Mouse (Mus musculus) heart, postnatal 0 days (tissue): ENCODE data around the gene Zfp281. TPM values are rescaled to one million over a fixed set of nuclear protein-coding genes. Genes with fewer than 3 reads are reported as not detected.

Source experiments
- ATAC-seq: fragments of 200-750 bp; cut with Nextera tagmentation; 2 replicates; pipeline ENCODE4 v1.8.0; 2017; ENCODE audit warnings: low read depth, moderate number of reproducible peaks, moderate library complexity; ENCODE audit not compliant: insufficient read depth
- DNase-seq: peaks from one replicate; pipeline ENCODE4 v3.0.0-alpha.2; 2016; ENCODE audit warnings: low spot score
- H3K27ac ChIP-seq: fragments of 300-500 bp; sonication (generic); 2 replicates; pipeline ENCODE4 v1.5.1; 2014; ENCODE audit warnings: low read depth, mild to moderate bottlenecking
- H3K27me3 ChIP-seq: fragments of 300-500 bp; sonication (generic); 2 replicates; pipeline ENCODE4 v1.6.1; 2014; ENCODE audit warnings: low read length, mixed read lengths; ENCODE audit not compliant: control insufficient read depth, insufficient read depth
- H3K36me3 ChIP-seq: fragments of 300-500 bp; sonication (generic); replicated peaks from 2 replicates; pipeline ENCODE4 v1.6.1; 2014; ENCODE audit warnings: low read length, mixed read lengths; ENCODE audit not compliant: control insufficient read depth, insufficient read depth
- H3K4me1 ChIP-seq: fragments of 300-500 bp; sonication (generic); 2 replicates; pipeline ENCODE4 v1.6.1; 2014; ENCODE audit warnings: antibody characterized with exemption; ENCODE audit not compliant: control insufficient read depth, insufficient read depth
- H3K4me2 ChIP-seq: fragments of 300-500 bp; sonication (generic); 2 replicates; pipeline ENCODE4 v1.6.1; 2014; ENCODE audit warnings: low read depth, mild to moderate bottlenecking, low read length, moderate library complexity
- H3K4me3 ChIP-seq: fragments of 300-500 bp; sonication (generic); 2 replicates; pipeline ENCODE4 v1.5.1; 2014; ENCODE audit warnings: low read depth, low read length
- H3K9ac ChIP-seq: fragments of 300-500 bp; sonication (generic); replicated peaks from 2 replicates; pipeline ENCODE4 v1.6.1; 2014; ENCODE audit warnings: low read depth, low read length, mixed read lengths
- H3K9me3 ChIP-seq: fragments of 300-500 bp; sonication (generic); replicated peaks from 2 replicates; pipeline ENCODE4 v1.6.1; 2016; ENCODE audit warnings: low read length; ENCODE audit not compliant: control insufficient read depth
- CTCF ChIP-seq: IDR thresholded peaks from 2 replicates; pipeline ENCODE4 v1.5.1; 2016; ENCODE audit warnings: antibody characterized with exemption, control low read depth, low read depth
- EP300 ChIP-seq: IDR thresholded peaks from 2 replicates; pipeline ENCODE4 v1.6.1; 2016; ENCODE audit warnings: antibody characterized with exemption, low read depth
- WGBS: fragments of 180-500 bp; shearing (Covaris S2); extraction: QIAGEN DNeasy Blood & Tissue Kit; methylation state at CpG from one replicate; pipeline ENCODE4 v1.1.7; 2014; 5-methylcytosine and 5-hydroxymethylcytosine counted together
- polyA plus RNA-seq: library from polyadenylated mRNA; unstranded; fragments of >200 nt; fragmentation: Nextera tagmentation; extraction: Ambion mirVana; gene quantifications from 2 replicates; pipeline ENCODE4 v1.2.1, GENCODE M21; 2015
- total RNA-seq: library from RNA; depleted of rRNA; stranded (reverse); fragments of >200 nt; gene quantifications from 2 replicates; pipeline ENCODE4 v1.2.3, GENCODE M21; 2014; ENCODE audit warnings: low replicate concordance

The Zfp281 gene
- total and polyA plus RNA-seq, 2 experiments from 2014 or later = 8.3 to 16.2 TPM

DNA sequence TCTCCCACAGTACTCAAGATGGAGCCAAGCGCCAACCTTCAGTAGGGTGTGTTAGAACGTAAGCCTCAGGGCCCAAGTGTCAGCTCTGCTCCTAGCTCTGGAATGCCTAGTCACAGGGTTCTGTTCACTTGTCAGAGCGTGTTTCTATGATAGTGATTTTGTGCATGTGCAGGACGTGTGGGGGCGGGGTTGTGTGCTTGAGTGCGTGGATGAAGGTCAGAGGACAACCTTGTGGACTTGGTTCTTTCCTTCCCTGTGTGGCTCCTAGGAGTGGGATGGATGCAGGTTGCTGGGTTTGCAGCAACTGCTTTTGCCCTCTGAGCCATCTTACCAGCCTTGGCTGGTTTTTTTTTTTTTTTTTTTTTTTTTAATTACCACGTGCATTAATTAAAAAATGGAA, 13.5 kb downstream of the Zfp281 start:
- ATAC-seq (no peak), DNase-seq (no peak)
- H3K4me2 ChIP-seq = no peak overlapping the region
- no peaks in the 10 kb centered on the region for H3K27me3 ChIP-seq
- H3K9me3 ChIP-seq = no peaks in the 10 kb centered on the region
- no peak overlapping the region for H3K27ac ChIP-seq
- H3K36me3 ChIP-seq = no peaks in the 10 kb centered on the region
- TF ChIP-seq EP300 (no peak), CTCF (no peak)
- WGBS = 69% methylated on average over 7 of the region's 7 CpGs
- H3K4me1 ChIP-seq = no peaks in the 10 kb centered on the region
- H3K4me3 ChIP-seq = no peak overlapping the region
- H3K9ac ChIP-seq = no peak overlapping the region

DNA sequence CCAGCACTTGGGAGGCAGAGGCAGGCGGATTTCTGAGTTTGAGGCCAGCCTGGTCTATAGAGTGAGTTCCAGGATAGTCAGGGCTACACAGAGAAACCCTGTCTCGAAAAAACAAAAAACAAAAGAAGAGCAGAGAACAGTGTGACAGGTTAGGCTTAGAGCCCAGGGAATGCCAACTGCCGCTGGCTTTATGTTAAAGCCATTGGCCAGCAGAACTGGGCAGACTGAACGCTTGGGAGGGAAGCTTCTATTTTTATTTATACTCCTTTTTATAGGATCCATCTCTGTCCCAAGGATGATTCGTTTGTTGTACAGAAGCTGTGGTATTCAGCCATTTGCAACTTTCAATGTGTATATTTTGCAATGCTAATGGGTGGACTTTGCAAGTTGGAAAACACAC, 14.0 kb downstream of the Zfp281 start:
- H3K9ac ChIP-seq = no peak overlapping the region
- TF ChIP-seq CTCF = no peak
- TF ChIP-seq EP300 = no peak
- ATAC-seq = no peak
- DNase-seq = no peak
- H3K27me3 ChIP-seq = no peaks in the 10 kb centered on the region
- no peaks in the 10 kb centered on the region for H3K9me3 ChIP-seq
- H3K4me2 ChIP-seq = no peak overlapping the region
- no peaks in the 10 kb centered on the region for H3K36me3 ChIP-seq
- WGBS = 62% methylated on average over 5 of the region's 5 CpGs
- no peak overlapping the region for H3K4me3 ChIP-seq
- no peaks in the 10 kb centered on the region for H3K4me1 ChIP-seq
- no peak overlapping the region for H3K27ac ChIP-seq

DNA sequence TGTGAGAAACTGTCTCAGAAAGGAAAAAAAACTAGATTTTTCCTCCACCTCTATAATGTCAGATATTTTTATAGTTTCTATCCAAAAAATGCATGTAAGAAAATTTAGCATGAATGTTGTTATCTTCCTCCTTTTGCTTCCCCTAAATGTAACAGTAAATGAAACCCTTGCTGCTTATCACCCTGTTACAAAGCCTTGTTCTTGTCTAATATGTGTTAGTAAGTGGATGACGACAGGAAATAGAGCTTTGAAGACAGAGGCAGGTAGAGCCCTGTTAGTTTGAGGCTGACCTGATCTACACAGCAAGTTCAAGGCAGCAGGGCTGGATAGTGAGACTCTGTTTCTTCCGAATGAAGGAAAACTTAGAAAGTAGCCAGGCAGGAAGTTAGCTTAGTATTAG, 14.5 kb downstream of the Zfp281 start:
- ATAC-seq (no peak), DNase-seq (no peak)
- H3K27me3 ChIP-seq = no peaks in the 10 kb centered on the region
- no peaks in the 10 kb centered on the region for H3K36me3 ChIP-seq
- no peak for TF ChIP-seq CTCF
- no peak for TF ChIP-seq EP300
- no peaks in the 10 kb centered on the region for H3K9me3 ChIP-seq
- H3K4me2 ChIP-seq = no peak overlapping the region
- H3K27ac ChIP-seq = no peak overlapping the region
- no peaks in the 10 kb centered on the region for H3K4me1 ChIP-seq
- WGBS = 53% methylated on average over 2 of the region's 2 CpGs
- H3K4me3 ChIP-seq = no peak overlapping the region
- no peak overlapping the region for H3K9ac ChIP-seq

DNA sequence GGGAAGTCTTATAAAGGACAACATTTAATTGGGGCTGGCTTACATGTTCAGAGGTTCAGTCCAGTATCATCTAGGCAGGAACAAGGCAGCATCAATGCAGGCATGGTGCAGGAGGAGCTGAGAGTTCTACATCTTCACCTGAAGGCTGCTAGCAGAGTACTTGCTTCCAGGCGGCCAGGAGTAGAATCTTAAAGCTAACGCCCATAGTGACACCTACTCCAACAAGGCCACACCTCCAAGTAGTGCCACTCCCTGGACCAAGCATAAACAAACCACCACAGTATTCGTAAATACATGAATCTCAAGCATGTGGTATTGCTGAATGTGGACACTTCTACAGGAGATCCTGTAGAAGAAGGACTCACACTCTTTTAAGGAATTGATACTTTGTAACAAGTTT, 18.0 kb downstream of the Zfp281 start:
- H3K27ac ChIP-seq = no peak overlapping the region
- no peaks in the 10 kb centered on the region for H3K4me1 ChIP-seq
- DNase-seq (no peak), ATAC-seq (no peak)
- H3K4me3 ChIP-seq = no peak overlapping the region
- no peaks in the 10 kb centered on the region for H3K27me3 ChIP-seq
- no peaks in the 10 kb centered on the region for H3K9me3 ChIP-seq
- no peak overlapping the region for H3K9ac ChIP-seq
- TF ChIP-seq EP300 (no peak), CTCF (no peak)
- H3K4me2 ChIP-seq = no peak overlapping the region
- 80% methylated on average over 3 of the region's 3 CpGs for WGBS
- H3K36me3 ChIP-seq = no peaks in the 10 kb centered on the region

DNA sequence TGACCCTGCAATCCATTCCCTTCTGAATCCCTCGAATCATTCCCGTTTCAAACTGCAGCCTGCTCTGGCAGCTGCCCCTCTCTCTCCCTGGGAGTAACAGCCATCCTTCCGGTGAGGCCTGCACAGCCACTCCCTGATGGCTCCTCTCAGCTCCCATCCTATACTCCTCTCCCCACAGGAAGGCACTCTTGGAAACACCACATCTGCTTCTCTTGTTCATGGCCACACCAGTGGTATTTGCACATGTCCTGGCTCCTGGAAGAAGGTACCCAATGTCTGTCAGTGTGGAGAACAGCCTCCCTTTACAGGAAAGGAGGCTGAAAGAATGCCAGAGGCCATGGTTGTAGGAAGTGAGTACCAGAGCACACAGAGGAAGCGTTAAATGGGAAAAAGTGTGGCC, 19.8 kb downstream of the Zfp281 start:
- TF ChIP-seq CTCF (no peak), EP300 (no peak)
- H3K36me3 ChIP-seq = no peaks in the 10 kb centered on the region
- 43% methylated on average over 4 of the region's 4 CpGs for WGBS
- no peak overlapping the region for H3K27ac ChIP-seq
- no peak for DNase-seq
- no peak overlapping the region for H3K4me2 ChIP-seq
- H3K9me3 ChIP-seq = no peaks in the 10 kb centered on the region
- H3K9ac ChIP-seq = no peak overlapping the region
- ATAC-seq = no peak
- no peaks in the 10 kb centered on the region for H3K4me1 ChIP-seq
- no peaks in the 10 kb centered on the region for H3K27me3 ChIP-seq
- no peak overlapping the region for H3K4me3 ChIP-seq

DNA sequence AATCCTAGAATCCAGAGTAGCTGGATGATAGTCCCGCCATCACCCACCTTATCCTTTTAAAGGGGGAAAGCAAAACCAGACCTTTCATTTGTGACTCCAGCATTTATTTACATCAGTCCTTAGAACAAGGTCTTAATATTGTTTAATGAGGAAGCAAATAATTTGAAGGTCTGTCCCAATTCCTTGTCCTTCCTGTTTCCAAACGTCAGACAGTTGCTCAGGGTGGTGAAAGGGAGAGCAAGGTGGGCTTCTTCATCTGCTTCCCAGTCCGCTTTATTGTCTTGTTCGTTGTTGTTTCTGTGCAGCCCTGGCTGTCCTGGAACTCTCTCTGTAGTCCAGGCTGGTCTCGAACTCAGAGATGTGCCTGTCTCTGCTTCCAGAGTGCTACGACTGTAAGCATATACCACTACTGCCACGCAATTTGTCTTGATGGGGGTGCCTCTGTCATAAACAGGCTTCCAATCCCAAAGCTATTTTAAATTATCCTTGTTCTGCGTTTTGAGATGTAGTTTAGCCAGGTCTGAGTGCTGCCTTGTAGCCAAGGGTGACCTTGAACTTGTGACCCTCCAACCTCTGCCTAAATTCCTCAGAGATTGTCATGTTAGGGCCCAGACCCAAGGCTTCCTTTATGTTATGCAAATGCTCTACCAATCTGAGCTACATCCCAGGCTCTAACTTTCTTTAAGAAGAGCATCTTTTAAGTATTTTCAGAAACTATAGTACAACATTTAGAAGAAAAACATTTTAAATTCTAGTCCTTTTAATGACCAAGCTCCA, 21.3 kb downstream of the Zfp281 start:
- H3K9me3 ChIP-seq = no peaks in the 10 kb centered on the region
- DNase-seq (no peak), ATAC-seq (no peak)
- H3K4me3 ChIP-seq = no peak overlapping the region
- no peak overlapping the region for H3K9ac ChIP-seq
- TF ChIP-seq EP300 (no peak), CTCF (no peak)
- no peaks in the 10 kb centered on the region for H3K27me3 ChIP-seq
- 84% methylated on average over 8 of the region's 8 CpGs for WGBS
- H3K36me3 ChIP-seq = no peaks in the 10 kb centered on the region
- no peak overlapping the region for H3K4me2 ChIP-seq
- no peak overlapping the region for H3K27ac ChIP-seq
- no peaks in the 10 kb centered on the region for H3K4me1 ChIP-seq
